Mouse (Mus musculus): Measurements from ENCODE around the gene Diexf.

GRCm38 (mm10) chr1:193130456-193130825 lies 369 bp upstream of the Diexf start:
- TF ChIP-seq TCF12 (IDR thresholded peaks at IDR 0.05; ENCODE audit: insufficient read depth, poor library complexity, severe bottlenecking), result no peak
- no peak for TF ChIP-seq POLR2A (IDR thresholded peaks at IDR 0.05; ENCODE audit: insufficient read length, low read depth)
- TF ChIP-seq MYOG (IDR thresholded peaks at IDR 0.05; ENCODE audit: control insufficient read depth in 1 of 3, insufficient read depth in 1 of 3, insufficient read length in 2 of 3, low read depth in 2 of 3), result no peak
